Mouse (Mus musculus) natural killer cell, adult 2 months (primary cell): ENCODE measurements around the gene Ncor1.
"Not testable (repeated sequence)": the region's sequence is repeated elsewhere in the genome, so short reads cannot be mapped to it uniquely, and the experiment has no call there.

Source experiments
- DNase-seq, 2 experiments: peaks; one replicate each; pipeline ENCODE4 v3.0.0; 2022; ENCODE audit warnings: low spot score in 2 of 2

The Ncor1 gene

DNA sequence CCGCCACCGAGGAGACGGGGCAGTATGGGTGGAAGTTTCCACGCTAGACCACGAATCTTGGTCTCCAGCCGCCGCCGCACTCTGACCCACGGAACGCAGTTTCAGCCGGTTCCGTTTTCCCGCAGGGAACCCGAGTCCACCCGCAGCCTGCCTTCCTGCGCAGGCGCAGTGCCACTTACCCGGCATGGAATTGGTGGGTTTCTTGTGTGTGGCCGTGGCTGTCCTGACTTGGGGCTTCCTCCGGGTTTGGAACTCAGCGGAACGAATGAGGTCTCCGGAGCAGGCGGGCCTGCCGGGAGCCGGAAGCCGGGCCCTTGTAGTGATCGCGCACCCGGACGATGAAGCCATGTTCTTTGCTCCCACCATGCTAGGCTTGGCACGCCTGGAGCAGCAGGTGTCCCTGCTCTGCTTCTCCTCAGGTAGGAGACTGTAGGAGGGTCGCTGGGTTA lies at the start of gene Ncor1, which contains the start of gene Pigl:
Gene Ncor1, minus strand, starts transcription at position 266 of the 449 bp plus-strand sequence.
Gene Pigl, plus strand, starts transcription at position 185 of the 449 bp plus-strand sequence.
- DNase-seq: peak; percentile 63 to 69

DNA sequence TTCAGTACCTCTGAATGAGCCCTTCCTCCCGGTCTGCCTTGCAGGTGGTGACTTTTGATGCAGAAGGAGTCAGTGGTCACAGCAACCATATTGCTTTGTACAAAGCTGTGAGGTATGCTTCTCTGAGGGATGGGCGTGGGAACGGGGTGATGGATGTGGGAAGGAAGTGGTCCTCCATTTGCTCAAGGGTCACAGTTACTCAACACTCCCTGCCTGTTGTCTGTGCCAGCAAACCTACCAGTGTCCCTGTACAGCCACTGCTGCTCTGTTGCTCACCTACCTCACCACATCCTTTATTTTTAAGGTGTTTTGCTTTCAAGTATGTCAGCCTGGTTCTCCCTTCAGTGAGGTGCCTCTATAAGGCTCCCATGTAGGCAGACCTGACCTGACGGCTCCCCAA lies 49.3 kb upstream of the Ncor1 start:
- peak; percentile 6 to 18 for DNase-seq

DNA sequence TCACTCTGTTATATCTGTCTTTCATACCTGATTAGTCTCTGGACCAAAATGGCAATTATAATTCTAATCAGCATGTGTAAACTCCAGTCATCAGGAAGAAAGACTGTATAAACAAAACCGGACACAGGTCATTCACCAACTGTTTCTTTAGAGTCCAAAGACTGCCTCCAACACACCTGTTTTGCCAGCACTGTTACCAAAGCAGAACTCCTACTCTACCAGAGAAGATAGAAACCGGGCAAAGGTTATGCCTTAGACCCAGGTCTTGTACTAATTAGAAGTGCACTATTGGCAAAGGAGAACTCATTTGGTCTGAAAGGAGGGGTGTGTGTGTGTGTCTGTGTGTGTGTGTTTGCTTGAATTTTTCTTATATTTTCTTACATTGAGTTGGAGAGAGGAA lies 42.2 kb upstream of the Ncor1 start:
- DNase-seq: no peak

DNA sequence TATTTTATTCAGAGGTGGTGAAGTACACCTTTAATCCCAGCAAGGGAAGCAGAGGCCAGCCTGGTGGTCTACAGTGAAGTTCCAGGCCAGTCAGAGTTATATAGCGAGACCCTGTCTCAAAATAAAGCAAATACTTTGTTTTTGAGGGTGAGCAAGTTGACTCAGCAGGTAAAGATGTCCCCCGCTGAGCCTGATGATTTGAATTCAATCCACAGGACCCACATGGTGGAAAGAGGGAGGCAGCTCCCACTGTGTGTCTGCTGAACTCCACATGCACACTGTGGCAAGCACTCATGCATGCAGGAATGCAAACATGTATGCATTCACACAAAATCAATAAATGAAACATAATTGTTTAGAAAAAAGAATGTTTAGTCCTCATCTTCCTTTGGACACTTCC lies 40.5 kb upstream of the Ncor1 start:
- DNase-seq: no peak

DNA sequence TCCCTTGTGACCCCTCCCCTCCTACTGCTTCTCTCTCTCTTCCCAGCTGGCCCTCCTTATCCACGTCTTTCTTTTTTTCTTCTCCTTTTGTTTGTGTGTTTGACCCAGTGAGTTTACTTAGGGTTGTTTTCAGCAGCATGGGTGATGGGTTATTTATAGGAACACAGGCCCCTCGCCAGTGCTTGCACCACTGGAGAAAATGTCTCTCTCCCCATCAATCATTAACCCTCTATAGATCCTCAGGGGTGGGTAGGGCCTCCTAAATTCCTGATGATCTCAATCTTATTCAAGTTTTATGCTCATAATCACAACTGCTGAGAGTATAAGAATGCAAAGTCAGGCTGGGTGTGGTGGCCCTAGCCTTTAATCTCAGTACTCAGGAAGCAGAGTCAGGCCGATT lies 38.8 kb upstream of the Ncor1 start:
- no peak for DNase-seq

DNA sequence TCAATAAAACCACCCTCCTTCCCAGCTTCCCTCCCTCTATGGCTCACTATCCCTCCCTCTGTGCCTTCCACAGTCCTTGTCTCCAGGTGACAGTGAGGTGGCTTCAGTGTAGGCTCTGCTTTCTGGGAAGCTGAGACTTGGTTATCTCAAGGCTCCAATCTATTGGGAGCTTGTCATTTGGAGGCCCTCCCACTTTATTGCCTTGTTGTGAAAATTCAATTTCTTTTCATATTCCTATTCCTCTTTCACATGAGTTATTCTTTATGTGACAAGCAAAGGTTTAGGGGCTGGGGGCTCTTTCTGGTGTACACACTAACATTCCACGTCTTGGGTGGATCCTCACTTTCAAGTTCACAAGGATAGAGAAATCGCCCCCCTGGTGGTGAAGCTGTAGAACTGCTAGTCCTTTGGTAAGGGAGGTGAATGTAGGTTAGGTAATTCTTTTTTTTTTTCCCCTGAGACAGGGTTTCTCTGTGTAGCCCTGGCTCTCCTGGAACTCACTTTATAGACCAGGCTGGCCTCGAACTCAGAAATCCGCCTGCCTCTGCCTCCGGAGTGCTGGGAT lies 37.9 kb upstream of the Ncor1 start:
- peak; percentile 13 to 36 for DNase-seq

DNA sequence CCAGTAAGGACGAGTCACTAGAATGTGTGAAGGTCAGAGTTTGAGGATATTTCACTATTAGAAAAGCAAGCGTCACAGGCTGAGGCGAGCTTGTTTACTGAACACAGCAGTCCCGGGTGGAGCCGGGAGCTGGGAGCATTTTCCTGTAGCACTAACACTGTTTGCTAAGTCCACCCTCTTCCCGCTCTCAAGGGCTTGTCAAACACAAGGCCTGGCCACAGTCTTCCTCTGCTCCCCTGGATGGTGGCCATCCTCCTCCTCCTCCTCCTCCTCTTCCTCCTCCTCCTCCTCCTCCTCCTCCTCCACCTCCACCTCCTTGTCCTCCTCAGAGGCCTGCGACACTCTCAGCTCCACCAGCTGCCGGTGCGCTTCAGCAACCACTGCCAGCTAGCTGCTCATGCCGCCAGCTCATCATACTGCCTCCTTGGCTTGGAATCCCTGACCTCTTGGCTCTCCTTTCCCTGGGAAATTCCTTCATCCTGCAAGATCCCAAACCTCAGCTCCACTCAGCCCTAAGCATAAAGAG lies 37.0 kb upstream of the Ncor1 start:
- no peak for DNase-seq

DNA sequence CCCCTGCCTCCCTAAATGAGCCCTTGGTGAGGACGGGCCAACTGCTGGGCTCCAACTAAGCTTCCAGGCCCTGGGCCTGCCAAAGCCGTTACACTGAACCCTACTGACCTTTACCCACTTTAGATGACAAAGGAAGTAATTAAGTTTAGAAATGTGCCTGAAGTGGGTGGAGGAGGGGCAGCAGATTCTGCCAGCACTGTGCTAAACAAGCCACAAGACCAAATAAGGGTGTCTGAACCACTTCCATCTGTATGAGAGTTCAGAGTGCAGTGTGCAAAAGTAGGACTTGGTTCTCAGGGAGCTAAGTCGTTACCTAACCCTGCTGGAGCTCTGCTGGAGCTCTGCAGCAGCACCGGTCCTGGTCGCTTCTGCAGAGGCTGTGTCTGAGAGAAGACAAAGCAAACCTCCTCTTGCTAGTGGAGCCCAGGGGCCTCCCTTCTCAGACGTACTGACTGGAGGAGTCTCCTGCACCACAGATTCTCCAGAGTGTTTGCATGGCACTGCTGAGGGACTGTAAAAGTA lies 36.5 kb upstream of the Ncor1 start:
- peak; percentile 36 to 48 for DNase-seq

DNA sequence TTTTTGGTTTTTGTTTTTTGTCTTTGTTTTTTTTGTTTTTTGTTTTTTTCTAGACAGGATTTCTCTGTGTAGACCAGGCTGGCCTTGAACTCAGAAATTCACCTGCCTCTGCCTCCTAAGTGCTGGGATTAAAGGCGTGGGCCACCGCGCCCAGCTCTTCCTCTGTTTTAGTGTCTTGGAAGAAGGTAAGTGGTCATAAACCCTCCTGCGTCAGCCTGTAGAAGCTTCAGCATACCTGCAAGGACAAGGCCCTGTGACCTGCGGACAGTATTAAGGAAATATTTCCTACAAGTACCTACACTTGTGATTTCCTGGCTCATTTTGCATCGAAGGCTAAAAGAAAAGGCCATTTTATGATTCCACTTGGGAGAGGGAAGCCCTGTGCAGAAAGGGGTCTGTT lies 35.4 kb upstream of the Ncor1 start:
- DNase-seq: no peak

DNA sequence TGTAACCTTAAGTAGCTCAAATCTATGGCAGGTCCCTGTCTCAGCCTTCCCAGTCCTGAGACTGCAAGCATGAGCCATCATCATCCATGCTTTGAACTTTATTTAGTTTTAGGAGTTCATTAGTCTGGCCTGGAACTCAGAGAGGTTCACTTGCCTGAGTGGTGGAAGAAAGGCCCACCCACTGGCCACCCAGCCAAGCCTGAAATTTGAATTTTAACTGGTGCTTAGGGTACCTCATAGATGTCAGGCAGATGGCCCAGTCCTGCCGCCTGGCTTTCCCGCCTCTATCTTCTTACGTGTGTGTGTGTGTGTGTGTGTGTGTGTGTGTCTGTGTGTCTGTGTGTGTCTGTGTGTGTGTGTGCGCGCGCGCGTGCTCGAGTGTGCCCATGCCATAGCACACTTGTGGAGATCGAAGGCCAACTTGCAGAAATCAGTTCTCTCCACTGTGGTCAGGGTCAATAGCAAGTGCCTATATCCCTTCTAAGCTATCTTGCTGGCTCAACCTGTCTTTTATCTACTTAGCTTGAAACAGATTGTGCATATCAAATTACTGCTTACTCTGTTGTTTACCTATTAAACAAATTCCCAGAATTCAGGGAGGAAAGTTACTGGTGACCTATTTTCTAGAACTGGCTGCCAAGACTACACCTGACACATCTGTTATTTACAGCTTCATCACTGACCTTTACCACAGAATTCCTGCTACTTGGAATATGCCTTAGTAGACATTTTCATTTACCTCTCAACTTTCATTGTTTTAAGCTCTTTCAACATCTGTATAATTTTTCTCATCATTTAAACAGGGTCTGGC lies 29.4 kb upstream of the Ncor1 start:
- no peak for DNase-seq

DNA sequence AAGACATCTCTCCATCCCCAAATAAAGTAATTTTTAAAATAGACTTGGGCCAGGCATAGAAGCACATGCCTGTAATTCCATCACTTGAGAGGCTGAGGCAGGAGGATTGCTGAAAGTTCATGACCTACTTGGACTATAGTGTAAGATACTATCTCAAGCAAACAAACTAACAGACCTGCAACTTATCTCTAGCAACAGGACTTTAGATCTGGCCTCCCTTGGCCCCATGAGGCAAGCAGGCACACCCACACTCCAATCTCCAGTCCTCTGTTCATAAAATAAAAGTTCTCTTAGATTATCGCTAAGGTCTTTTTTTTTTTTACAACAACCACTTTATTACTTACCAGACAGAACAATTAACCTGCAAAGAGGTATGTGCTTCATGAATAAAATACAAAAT lies 28.6 kb upstream of the Ncor1 start:
- no peak for DNase-seq

DNA sequence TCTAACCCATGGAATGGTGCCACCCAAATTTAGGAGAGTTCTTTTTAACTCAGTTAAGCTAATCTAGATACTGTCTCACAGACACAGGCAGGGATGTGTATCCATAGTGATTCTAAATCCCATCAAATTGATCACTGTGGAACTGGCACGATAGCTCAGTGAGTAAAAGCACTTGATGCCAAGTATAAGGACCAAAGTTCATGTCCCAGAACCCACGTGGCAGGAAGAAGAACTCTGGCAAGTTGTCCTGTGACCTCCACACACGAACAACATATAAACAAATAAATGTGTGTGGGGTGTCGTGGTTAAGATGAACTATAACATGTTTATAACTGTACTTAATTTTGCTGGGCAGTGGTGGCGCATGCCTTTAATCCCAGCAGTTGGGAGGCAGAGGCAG lies 21.2 kb upstream of the Ncor1 start:
- DNase-seq: no peak

DNA sequence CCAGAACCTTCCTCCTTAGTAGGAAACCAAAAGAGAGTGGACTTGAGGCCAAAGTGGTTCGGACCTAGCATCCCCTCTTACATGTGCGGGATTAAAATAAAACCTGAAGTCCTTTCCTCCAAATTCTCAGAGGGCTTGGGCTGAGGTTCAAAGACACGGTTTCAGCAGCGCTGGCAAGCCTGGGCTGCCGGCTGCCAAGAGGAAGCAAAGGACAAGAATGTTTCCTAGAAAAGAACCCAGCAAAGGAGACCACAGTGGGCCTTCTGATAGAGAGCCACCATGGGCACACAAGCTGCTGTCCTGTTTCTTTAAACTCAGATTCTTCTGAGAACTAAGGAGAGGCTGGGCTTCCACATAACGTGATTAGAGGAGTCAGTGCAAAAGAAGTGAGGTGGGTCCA lies 20.6 kb upstream of the Ncor1 start:
- no peak for DNase-seq

DNA sequence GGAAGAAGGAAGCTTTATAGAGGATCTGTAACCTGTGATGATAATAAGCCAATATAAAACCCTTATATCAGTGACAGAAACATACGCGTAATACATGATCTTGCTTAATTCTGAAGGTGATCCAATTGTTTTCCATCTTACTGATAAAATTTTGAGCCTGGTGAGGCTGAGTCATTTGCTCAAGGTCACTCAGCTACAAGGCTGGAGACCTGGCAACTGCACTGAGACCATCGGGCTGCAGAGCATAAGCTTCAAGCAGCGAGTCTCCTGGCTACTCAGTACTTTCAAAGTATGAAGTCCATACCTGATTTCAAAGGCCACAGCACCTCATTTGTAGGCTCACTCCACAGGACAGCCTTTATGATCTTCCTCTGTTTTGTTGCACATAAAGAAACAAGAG lies 17.8 kb upstream of the Ncor1 start:
- DNase-seq: no peak

DNA sequence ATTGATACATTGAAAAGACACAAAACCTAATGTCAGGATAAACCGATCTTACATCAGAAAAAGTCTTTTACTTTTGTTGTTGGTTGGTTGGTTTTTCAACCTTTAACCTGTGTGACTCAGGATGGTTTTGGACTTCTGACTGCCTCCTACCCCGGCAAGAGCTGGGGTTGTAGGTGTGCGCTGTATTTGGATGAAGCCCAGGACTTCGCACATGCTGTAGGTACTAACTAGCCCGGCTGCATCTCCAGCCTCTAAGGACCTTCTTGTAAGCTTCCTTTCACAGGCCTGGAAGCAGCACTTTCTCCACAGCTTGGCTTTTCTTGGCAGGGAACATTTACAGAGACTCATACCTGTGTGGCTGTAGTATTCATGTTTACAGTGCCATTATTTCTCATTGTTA lies 15.2 kb upstream of the Ncor1 start:
- no peak for DNase-seq

DNA sequence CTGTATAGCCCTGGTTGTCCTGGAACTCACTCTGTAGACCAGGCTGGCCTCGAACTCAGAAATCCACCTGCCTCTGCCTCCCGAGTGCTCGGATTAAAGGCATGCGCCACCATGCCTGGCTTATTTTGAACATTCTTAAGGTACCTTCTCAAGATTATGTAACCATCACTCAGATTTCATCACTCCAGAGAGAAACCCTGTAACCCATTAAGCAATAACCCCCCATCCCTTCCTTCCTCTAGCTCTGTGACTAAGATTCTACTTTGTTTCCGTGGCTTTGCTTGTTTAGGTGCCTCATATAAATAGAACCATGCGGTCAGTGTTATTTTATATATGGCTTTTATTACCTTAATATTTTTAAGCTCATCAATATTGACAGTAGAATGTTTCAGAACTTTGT lies 12.1 kb upstream of the Ncor1 start:
- no peak for DNase-seq

DNA sequence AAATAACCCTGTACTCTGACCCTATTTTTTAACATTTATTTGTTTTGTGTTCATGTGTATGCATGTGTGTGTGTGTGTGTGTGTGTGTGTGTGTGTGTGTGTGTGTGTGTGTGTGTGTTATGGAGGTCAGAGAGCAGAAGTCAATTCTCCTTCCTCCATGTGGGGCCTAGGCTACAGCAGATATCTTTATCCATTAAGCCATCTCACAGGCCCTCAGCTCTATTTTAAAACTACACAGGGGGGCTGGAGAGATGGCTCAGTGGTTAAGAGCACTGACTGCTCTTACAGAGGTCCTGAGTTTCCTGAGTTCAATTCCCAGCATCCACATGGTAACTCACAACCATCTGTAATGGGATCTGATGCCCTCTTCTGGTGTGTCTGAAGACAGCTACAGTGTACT lies 8.9 kb upstream of the Ncor1 start:
- not testable (repeated sequence) for DNase-seq

DNA sequence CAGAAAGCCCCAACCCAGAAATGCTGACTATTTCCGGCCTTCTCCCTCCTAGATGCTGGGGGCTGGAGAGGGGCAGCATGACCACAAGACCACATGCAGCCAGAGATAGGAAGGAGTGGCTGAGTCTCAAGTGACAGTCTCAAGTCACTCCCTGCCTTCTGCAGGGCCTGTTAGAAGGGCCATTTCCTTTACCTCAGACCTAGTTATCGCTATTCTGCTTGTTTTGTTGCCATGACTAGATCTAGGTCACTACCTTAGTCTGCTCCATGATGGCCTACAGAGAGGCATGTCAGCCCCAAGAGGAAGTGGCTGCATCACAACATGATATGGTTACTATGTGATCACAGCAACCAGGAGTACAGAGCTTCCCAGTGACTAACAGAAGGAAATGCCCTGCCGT lies 8.2 kb upstream of the Ncor1 start:
- DNase-seq: peak; percentile 63 to 82

DNA sequence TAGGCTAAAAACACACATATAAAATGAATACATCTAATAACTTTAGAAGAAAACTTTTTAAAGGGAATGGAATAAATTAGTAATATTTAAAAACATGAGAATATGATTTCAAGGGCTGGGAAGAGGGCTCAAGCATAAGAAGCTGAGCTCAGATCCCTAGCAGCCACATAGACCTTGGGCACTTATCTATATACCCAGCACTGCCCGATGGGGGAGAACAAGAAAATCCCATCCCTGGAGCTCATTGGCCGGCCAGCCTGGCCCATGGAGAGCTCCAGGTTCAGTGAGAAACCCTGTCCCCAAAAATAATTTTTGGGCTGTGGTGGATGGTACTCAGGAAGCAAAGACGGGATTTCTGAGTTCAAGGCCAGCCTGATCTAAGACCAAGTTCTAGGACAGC lies 7.5 kb upstream of the Ncor1 start:
- no peak for DNase-seq

DNA sequence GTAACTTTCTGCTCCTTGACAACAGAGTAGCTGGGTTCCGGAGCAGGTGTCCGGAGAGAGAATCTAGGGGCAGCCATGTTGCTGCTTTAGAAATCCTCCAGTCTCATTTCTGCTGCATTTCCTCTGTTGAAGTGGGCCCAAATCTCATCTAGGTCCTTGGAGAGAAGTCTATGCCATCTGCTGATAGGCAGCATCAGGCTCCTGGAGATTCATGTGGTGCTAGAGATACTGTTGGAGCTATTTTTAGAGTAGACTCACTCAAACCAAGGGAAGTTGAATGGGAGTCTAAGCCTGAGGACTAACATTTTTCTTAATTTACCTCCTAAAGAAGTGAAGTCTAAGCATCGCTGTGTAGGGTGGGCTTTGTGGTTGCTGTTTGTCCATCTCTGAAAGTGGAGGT lies 6.4 kb upstream of the Ncor1 start:
- no peak for DNase-seq

DNA sequence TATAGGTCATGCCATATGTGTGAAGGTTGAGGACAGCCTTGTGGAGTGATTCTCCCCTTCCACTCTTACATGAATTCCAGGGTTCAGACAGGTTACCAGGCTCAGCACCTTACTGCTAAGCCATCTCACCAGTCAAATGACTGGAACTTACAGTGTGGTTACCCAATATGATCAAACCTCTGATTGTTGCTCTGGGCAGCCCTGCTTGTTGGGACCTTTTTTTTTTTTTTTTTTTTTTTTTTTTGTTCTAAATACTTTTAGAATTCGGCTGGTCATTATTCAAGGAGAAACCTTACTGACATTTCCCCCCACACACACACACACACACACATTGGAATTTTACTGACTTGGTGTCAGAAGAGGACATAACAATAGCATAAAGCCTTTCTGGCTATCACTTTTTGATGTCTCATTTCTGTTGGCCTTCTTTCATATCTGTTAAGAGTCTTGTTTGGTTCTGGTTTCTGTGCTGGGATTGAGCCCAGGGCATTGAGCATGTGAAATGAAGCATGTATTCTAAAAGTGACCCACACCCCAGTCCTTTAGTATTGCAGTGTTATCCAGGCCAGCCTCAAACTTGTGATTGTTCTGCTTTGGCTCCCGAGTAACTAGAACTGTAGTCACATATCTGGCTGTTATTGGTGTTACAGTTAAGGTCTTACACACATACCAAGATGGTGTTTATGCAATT lies 5.0 kb upstream of the Ncor1 start:
- peak in 1 of 2 experiments; percentile 12 for DNase-seq

DNA sequence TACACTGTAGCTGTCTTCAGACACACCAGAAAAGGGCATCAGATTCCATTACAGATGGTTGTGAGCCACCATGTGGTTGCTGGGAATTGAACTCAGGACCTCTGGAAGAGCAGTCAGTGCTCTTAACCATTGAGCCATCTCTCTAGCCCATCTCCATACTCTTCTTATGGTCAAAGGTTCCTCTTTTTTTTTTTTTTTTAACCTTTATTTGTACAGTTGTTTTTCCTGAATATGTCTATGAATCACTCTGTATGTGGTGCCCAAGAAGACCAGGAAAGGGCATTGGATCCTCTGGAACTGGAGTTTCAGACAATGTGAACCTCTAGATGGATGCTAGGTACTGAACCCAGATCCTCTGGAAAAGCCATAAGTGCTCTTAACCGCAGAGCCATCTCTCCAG lies 4.2 kb upstream of the Ncor1 start:
- DNase-seq: not testable (repeated sequence)
